Mouse (Mus musculus): Measurements from ENCODE around the gene Cnr2.

Cnr2 gene

DNA sequence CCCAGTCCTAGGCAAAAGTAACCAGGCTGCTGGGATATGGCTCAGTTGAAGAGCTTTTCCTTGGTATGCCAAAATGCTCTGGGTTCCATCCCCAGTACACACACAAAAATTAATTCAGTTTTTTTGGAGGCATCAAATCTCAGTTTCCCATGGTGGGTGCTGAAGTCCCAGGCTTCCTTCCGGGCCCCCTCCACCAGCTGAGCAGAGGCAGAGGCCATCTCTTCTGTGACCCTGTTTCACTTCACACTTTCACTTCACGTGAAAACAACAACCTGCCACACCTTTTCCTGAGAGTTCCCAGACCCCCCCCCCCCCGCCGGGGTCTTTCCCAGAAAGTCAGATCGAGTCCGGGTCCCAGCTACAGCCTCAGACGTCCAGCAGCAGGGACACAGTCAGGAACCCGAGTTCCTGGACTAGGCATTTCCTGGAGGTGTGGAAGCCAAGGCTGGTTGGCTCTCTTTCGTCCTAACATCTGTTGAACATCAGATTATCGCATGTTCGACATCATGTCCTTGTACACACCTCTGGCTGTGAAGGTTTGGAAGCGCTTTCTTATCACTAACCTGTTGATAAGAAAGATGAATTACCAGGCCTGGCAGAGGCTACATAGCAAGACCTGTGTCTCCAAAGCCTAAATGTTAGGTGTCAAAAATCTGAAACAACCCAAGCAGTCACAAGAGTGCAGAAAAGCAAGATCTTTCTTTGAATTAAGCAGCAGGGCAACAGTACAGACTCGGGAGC, 14.3 kb downstream of the Cnr2 start:
- DNase-seq, result no peak

GRCm38 (mm10) chr4:135911531-135911930, 16.3 kb downstream of the Cnr2 start:
- DNase-seq, result no peak

- DNase-seq, result no peak
These were observed 17.0 kb downstream of the Cnr2 start for GRCm38 (mm10) chr4:135912164-135912563.

- peak; percentile 19 to 39 for DNase-seq
These were observed 17.6 kb downstream of the Cnr2 start for GRCm38 (mm10) chr4:135912835-135913234.

DNA sequence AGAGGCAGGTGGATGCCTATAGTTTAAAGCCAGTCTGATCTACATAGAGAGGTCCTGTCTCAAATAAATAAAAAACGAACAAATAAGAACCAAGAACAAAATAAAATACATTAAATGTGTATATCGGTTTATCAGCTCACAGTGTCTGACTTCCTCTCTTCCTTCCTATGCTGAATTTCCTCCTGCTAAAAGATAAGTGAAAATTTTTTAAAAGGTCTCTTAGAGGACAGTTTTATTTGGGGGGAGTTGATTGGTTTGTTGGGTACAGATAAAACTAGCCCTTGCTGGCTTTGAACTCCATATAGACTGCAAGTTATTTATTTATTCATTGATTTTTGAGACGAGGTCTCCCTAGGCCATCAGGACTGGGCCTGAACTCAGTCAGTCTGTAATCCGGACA, 18.2 kb downstream of the Cnr2 start:
- no peak for DNase-seq

GRCm38 (mm10) chr4:135918635-135919279, 23.6 kb downstream of the Cnr2 start:
- no peak for DNase-seq

- no peak for DNase-seq
These were observed 24.1 kb downstream of the Cnr2 start for GRCm38 (mm10) chr4:135919280-135919639.

DNA sequence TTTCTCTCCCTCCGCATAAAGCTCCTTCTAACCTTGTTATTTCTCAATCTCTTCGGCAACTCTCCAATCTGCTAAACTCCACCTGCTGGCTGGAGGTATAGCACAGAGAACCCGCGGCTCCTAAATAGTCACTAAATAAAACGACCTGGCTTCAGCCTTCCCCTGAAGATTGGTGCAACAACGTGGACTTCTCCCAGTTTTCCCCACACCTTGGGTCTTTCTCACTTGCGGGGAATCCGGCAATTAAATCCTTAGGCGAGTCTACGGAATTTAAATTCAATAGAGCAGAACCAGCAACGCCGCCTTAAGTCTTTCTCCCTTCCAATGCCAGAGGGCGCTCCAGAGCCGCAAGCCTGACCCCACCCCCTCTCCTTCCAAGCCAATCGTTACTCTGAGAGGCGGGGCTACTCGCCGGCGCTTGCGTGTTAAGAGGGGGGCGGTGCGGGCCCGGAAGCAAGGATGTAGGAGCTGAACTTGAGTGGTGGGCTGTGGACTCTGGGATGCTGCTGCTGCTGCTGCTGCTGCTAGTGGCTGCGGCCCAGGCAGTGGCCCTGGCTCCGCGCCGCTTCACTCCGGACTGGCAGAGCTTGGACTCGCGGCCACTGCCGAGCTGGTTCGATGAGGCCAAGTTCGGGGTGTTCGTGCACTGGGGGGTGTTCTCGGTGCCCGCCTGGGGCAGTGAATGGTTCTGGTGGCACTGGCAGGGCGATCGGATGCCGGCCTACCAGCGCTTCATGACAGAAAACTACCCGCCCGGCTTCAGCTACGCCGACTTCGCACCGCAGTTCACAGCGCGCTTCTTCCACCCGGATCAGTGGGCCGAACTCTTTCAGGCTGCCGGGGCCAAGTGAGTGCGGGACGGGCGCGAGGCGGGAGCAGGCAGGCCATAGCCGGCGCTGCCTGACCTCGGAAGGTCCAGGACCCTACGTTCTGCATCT, 25.4 kb downstream of the Cnr2 start, which contains the start of gene Fuca1:
TSS of gene Fuca1 (plus strand) at position 432 of the 938 bp plus-strand sequence.
- peak; percentile 96 to 97 for DNase-seq

- peak; percentile 23 to 26 for DNase-seq
These were observed 26.3 kb downstream of the Cnr2 start for GRCm38 (mm10) chr4:135921257-135922120.

DNA sequence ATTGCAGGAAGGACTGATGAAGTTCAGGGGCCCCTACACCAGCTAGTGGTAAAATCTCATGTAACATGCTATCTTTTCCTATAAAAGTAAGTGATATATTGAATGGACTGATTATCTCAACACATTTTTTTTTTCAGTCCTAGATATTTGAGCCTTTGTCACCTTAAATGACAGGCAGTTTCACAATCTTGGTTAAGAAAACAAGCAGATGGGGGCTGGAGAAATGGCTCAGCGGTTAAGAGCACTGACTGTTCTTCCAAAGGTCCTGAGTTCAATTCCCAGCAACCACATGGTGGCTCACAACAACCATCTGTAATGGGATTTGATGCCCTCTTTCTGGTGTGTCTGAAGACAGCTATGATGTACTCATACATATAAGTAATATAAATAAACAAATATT, 27.0 kb downstream of the Cnr2 start:
- no peak for DNase-seq

- no peak for DNase-seq
These were observed 29.2 kb downstream of the Cnr2 start for GRCm38 (mm10) chr4:135924418-135924817.

DNA sequence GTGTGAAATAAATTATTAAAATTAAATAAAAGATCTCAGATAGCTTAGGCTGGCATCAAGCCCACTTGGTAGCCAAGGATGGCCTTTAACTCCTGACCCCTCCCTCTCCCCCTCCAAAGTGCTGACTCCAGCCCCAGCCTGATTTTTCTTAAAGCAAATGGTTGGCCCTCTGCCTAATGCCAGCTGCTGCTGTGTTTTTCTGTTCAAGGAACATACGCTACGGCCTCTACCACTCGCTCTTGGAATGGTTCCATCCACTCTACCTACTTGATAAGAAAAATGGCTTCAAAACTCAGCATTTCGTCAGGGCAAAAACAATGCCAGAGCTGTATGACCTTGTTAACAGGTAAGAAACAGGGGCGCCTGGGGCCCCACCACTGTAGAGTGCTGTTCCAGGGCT, 30.1 kb downstream of the Cnr2 start:
- DNase-seq, result no peak

GRCm38 (mm10) chr4:135926195-135926808, 31.1 kb downstream of the Cnr2 start:
- no peak for DNase-seq

DNA sequence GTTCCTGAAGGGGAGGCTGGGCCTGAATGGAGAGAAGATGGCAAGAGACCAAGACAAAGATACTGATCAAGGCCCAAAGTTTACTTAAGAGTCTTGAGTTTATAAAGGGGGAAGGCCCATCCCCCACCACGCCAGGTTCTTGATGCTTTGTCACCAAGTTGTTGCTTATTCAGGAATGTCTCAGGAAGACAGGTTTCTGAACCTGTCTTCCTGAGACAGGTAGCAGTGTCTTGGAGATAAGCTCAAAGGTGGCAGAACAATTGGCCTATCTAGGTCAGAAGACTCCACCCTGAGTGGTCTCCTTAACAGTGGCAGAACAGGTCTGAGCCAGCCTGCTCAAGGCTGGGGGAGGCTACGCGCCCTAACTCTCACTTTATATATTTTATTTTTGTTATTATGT, 31.7 kb downstream of the Cnr2 start:
- no peak for DNase-seq

DNA sequence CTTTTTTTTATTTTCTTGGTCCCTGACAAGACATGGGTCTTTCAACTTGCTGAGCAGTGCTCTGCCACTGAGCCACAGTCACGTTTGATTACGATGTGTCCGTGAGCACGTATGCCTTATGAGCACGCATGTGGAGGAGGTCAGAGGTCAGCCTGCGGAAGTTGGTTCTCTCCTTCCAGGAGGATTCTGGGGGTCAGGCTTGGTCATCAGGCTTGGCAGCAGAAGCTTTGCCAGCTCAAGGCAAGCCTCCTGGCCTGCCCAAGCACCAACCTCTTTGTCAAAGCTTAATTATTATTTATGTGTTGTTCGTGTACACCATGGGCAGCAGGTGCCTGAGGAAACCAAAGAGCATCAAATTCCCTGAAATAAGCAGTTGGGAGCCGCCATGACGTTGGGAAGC, 33.2 kb downstream of the Cnr2 start:
- DNase-seq, result no peak

DNA sequence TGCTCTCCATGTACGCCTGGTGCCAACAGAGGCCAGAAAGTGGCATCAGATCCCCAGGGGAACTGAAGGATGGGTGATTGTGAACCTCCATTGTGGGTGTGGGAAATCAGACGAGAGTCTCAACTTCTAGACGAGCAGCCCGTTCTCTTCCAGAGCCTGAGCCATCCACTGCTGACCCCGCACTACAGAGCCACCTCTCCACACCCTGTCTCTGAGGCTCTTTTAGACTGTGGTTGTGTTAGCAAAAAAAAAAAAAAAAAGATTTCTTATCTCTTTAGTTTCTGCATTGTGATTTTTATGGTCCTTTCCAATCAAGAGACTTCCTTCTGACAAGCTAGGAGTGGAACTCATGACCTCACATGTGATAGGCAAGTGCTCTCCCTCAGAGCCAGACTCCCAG, 34.2 kb downstream of the Cnr2 start:
- no peak for DNase-seq

DNA sequence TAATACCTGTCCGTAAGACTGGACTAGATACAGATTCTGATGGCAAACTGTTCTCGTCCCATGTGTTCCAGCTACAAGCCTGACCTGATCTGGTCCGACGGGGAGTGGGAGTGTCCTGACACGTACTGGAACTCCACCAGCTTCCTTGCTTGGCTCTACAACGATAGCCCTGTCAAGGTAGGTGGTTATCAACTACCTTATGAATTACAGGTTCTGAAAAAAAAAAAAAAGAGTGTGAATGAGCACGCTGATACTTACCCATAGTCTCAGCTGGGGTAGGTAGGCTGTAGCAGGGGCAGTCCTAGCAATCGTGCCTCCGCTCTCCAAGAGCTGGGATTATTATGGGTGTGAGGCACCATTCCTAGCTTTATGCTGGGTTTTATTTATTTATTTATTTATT, 34.6 kb downstream of the Cnr2 start:
- no peak for DNase-seq

GRCm38 (mm10) chr4:135930239-135930638, 35.0 kb downstream of the Cnr2 start:
- no peak for DNase-seq

GRCm38 (mm10) chr4:135931832-135932231, 36.6 kb downstream of the Cnr2 start:
- DNase-seq, result peak in 1 of 2 experiments; percentile 44

DNA sequence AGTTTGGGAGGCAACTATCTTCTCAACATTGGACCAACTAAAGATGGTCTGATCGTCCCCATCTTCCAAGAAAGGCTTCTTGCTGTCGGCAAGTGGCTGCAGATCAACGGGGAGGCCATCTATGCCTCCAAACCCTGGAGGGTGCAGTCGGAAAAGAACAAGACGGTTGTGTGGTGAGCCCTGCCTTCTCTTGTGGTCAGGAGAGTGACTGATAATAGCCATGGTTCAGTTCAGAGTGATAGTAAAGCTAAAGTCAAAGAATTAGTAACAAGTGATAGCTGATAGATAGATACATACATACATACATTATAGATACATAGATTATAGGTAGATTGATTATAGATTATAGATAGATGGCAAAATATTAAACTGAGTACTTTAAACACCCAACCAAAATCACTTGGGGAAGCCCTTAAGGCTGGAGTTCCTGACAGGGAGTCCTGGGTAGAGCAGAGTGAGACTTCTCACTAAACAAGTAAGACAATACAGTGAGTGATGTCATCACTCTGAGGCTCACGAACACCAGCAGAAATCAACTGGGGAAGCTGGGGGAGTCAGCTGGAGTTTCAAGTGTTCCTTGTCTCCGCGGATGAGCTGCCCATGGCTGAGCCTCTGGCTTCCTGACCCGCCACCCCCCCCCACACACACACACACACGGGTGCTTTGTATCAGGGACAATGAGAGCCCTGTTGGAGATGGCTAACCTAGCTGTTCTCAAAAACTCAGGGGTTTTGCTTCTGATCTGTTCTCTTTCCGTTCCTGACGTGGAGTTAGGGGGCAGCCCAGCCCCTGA, 39.7 kb downstream of the Cnr2 start:
- no peak for DNase-seq

DNA sequence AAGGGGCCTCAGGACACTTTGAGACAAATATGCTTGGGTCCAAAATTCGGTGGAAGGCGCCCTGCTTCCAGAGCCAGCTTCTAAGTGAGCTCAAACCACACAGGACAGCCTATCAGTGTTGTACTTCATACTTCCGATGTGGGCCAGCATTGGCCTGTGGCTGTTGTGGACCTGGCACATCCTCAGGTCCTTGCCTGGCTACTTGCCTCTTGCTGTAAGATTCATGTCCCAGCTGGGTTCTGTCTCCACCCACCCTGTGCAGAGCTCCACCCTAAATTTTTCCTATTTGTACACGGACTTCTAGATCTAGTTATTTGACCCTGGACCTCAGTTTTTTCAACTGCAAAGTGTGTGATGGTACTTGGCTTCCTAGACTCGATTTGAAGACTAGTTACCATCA, 40.3 kb downstream of the Cnr2 start:
- no peak for DNase-seq
